Mouse (Mus musculus): ENCODE data around the gene Mcoln1. TPM values are rescaled to one million over a fixed set of nuclear protein-coding genes. Genes with fewer than 3 reads are reported as not detected.

Gene Mcoln1
- polyA plus RNA-seq (2014; fragmentation: Illumina TruSeq; extraction: RNeasy Lipid Tissue Mini Kit (QIAGEN cat#74804); ENCODE audit: low read depth, low replicate concordance), result 39.1 TPM

GRCm38 (mm10) chr8:3500235-3501090, at the start of gene Mcoln1:
Mcoln1 (plus strand) TSS chr8:3500457.

GRCm38 (mm10) chr8:3467006-3467885, 33.0 kb upstream of the Mcoln1 start, which contains the start of gene Pex11g:
Pex11g (minus strand) TSS chr8:3467680.

GRCm38 (mm10) chr8:3470562-3470961, 29.7 kb upstream of the Mcoln1 start, which contains the start of gene Tex45:
Tex45 (plus strand) TSS chr8:3470862.

GRCm38 (mm10) chr8:3492901-3493844, 7.1 kb upstream of the Mcoln1 start, which contains the start of gene Zfp358:
Zfp358 (plus strand) TSS chr8:3493138.

GRCm38 (mm10) chr8:3515260-3515671, 15.0 kb downstream of the Mcoln1 start, which contains the start of gene Pnpla6:
Pnpla6 (plus strand) TSS chr8:3515384.

Other genes with a start within 250 kb of the Mcoln1 start
- 57.1 TPM for gene Insr, start 220.8 kb upstream of the Mcoln1 start, polyA plus RNA-seq (2014; fragmentation: Illumina TruSeq; extraction: RNeasy Lipid Tissue Mini Kit (QIAGEN cat#74804); ENCODE audit: low read depth, low replicate concordance)
- gene A430078G23Rik, start 147.0 kb upstream of the Mcoln1 start, polyA plus RNA-seq (2014; fragmentation: Illumina TruSeq; extraction: RNeasy Lipid Tissue Mini Kit (QIAGEN cat#74804); ENCODE audit: low read depth, low replicate concordance), result 0.26 TPM
- gene Arhgef18, start 107.5 kb upstream of the Mcoln1 start, polyA plus RNA-seq (2014; fragmentation: Illumina TruSeq; extraction: RNeasy Lipid Tissue Mini Kit (QIAGEN cat#74804); ENCODE audit: low read depth, low replicate concordance), result 10.9 TPM
- gene Pex11g, start 32.8 kb upstream of the Mcoln1 start, polyA plus RNA-seq (2014; fragmentation: Illumina TruSeq; extraction: RNeasy Lipid Tissue Mini Kit (QIAGEN cat#74804); ENCODE audit: low read depth, low replicate concordance), result 3.0 TPM
- not detected for gene Tex45, start 29.6 kb upstream of the Mcoln1 start, polyA plus RNA-seq (2014; fragmentation: Illumina TruSeq; extraction: RNeasy Lipid Tissue Mini Kit (QIAGEN cat#74804); ENCODE audit: low read depth, low replicate concordance)
- 28.6 TPM for gene Zfp358, start 7.3 kb upstream of the Mcoln1 start, polyA plus RNA-seq (2014; fragmentation: Illumina TruSeq; extraction: RNeasy Lipid Tissue Mini Kit (QIAGEN cat#74804); ENCODE audit: low read depth, low replicate concordance)
- gene Pnpla6, start 14.9 kb downstream of the Mcoln1 start, polyA plus RNA-seq (2014; fragmentation: Illumina TruSeq; extraction: RNeasy Lipid Tissue Mini Kit (QIAGEN cat#74804); ENCODE audit: low read depth, low replicate concordance), result 19.1 TPM
- gene C330021F23Rik, start 67.5 kb downstream of the Mcoln1 start, polyA plus RNA-seq (2014; fragmentation: Illumina TruSeq; extraction: RNeasy Lipid Tissue Mini Kit (QIAGEN cat#74804); ENCODE audit: low read depth, low replicate concordance), result not detected
- 1.6 TPM for gene Camsap3, start 86.8 kb downstream of the Mcoln1 start, polyA plus RNA-seq (2014; fragmentation: Illumina TruSeq; extraction: RNeasy Lipid Tissue Mini Kit (QIAGEN cat#74804); ENCODE audit: low read depth, low replicate concordance)
- 16.1 TPM for gene Xab2, start 120.9 kb downstream of the Mcoln1 start, polyA plus RNA-seq (2014; fragmentation: Illumina TruSeq; extraction: RNeasy Lipid Tissue Mini Kit (QIAGEN cat#74804); ENCODE audit: low read depth, low replicate concordance)
- 38.0 TPM for gene Pet100, start 121.1 kb downstream of the Mcoln1 start, polyA plus RNA-seq (2014; fragmentation: Illumina TruSeq; extraction: RNeasy Lipid Tissue Mini Kit (QIAGEN cat#74804); ENCODE audit: low read depth, low replicate concordance)
- gene Pcp2, start 125.1 kb downstream of the Mcoln1 start, polyA plus RNA-seq (2014; fragmentation: Illumina TruSeq; extraction: RNeasy Lipid Tissue Mini Kit (QIAGEN cat#74804); ENCODE audit: low read depth, low replicate concordance), result not detected
- 9.3 TPM for gene Stxbp2, start 130.5 kb downstream of the Mcoln1 start, polyA plus RNA-seq (2014; fragmentation: Illumina TruSeq; extraction: RNeasy Lipid Tissue Mini Kit (QIAGEN cat#74804); ENCODE audit: low read depth, low replicate concordance)
- gene Retn, start 155.3 kb downstream of the Mcoln1 start, polyA plus RNA-seq (2014; fragmentation: Illumina TruSeq; extraction: RNeasy Lipid Tissue Mini Kit (QIAGEN cat#74804); ENCODE audit: low read depth, low replicate concordance), result 5.4 TPM
- not detected for gene Mcemp1, start 165.3 kb downstream of the Mcoln1 start, polyA plus RNA-seq (2014; fragmentation: Illumina TruSeq; extraction: RNeasy Lipid Tissue Mini Kit (QIAGEN cat#74804); ENCODE audit: low read depth, low replicate concordance)
- 5.2 TPM for gene Fcor, start 171.9 kb downstream of the Mcoln1 start, polyA plus RNA-seq (2014; fragmentation: Illumina TruSeq; extraction: RNeasy Lipid Tissue Mini Kit (QIAGEN cat#74804); ENCODE audit: low read depth, low replicate concordance)
- 24.2 TPM for gene Trappc5, start 175.8 kb downstream of the Mcoln1 start, polyA plus RNA-seq (2014; fragmentation: Illumina TruSeq; extraction: RNeasy Lipid Tissue Mini Kit (QIAGEN cat#74804); ENCODE audit: low read depth, low replicate concordance)
- gene Fcer2a, start 193.7 kb downstream of the Mcoln1 start, polyA plus RNA-seq (2014; fragmentation: Illumina TruSeq; extraction: RNeasy Lipid Tissue Mini Kit (QIAGEN cat#74804); ENCODE audit: low read depth, low replicate concordance), result 0.73 TPM
- gene Clec4g, start 220.2 kb downstream of the Mcoln1 start, polyA plus RNA-seq (2014; fragmentation: Illumina TruSeq; extraction: RNeasy Lipid Tissue Mini Kit (QIAGEN cat#74804); ENCODE audit: low read depth, low replicate concordance), result 0.99 TPM
- 0.76 TPM for gene Cd209a, start 248.5 kb downstream of the Mcoln1 start, polyA plus RNA-seq (2014; fragmentation: Illumina TruSeq; extraction: RNeasy Lipid Tissue Mini Kit (QIAGEN cat#74804); ENCODE audit: low read depth, low replicate concordance)